In the genomic region with DNA sequence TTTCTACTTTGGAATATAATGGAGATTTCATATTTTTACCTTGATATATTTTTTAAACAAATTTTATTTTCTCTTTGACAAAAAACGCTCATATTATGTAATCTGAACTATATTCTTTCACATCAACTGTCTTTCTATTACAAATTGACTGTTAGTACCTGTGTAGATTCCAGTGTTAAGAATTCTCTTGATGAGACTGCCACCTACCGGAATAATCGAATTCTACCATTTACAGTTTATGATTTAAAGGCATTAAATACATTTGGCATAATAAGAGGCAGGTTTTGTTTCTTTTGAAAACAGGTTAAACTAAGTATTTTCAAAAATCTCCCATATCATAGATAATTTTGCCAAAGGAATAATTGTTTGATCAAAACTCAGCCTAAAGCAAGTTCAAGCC, we compare ENCODE assay signal across 10 mouse cellular contexts.
DNase-seq lines count a peak whose midpoint lies in the region; ATAC-seq and TF ChIP-seq lines count a peak whose summit lies in the region.
"Had no signal": no experiment of that assay in that cellular context is flagged by ENCODE, and none has a peak within 500 bp of the region (broad histone marks: within the 10 kb centered on the region; RNA-seq: fewer than 3 reads in every experiment).

No protein-coding gene starts in this region.

- peaks cover 7% of the 10 kb centered on the region; the same call in 1 of the 2 replicates for H3K36me3 ChIP-seq in limb, embryonic 14.5 days (ENCODE audit: control insufficient read depth, insufficient read depth, low read length)
- H3K36me3 ChIP-seq in limb, embryonic 10.5 days = no peaks in the 10 kb centered on the region

- TF ChIP-seq CTCF in brain, embryonic 14.5 days (IDR thresholded peaks at IDR 0.05; ENCODE audit: borderline replicate concordance, extremely low read depth, insufficient read depth, insufficient read length) = no peak

- 8% methylated on average over 3 of the region's 3 CpGs for WGBS in limb, embryonic 14.5 days
- WGBS in limb, embryonic 10.5 days = 19% methylated on average over 3 of the region's 3 CpGs

- no peak overlapping the region for H3K4me2 ChIP-seq in limb, embryonic 14.5 days (replicated peaks; ENCODE audit: low read depth, low read length, severe bottlenecking)

- DNase-seq in cerebellum, postnatal 14 days = peak; percentile 42 to 68
- peak; percentile 77 for DNase-seq in limb, embryonic 14.5 days (ENCODE audit: low spot score)
- no peak for DNase-seq in limb, embryonic 10.5 days (ENCODE audit: low spot score)
- peak; percentile 79 for DNase-seq in brain, embryonic 14.5 days (ENCODE audit: low read depth)
- DNase-seq in mesoderm, embryonic 11.5 days (ENCODE audit: low read depth, low spot score) = peak; percentile 35
- no peak for DNase-seq in adrenal gland, adult 2 months
- DNase-seq in adrenal gland, postnatal 4 days (ENCODE audit: low spot score in 2 of 2) = no peak

- H3K27ac ChIP-seq in limb, embryonic 14.5 days (replicated peaks; ENCODE audit: low read depth, low read length) = no peak overlapping the region
- no peak overlapping the region for H3K27ac ChIP-seq in limb, embryonic 10.5 days
- H3K27ac ChIP-seq: macrophage had no signal

- no peak for TF ChIP-seq POLR2A in limb, embryonic 14.5 days (IDR thresholded peaks at IDR 0.05; ENCODE audit: borderline replicate concordance, extremely low read depth, insufficient read depth, insufficient read length)
- no peak for TF ChIP-seq POLR2A in brain, embryonic 14.5 days (IDR thresholded peaks at IDR 0.05; ENCODE audit: borderline replicate concordance, extremely low read depth, insufficient read depth, insufficient read length, poor library complexity, severe bottlenecking)

- H3K27me3 ChIP-seq in limb, embryonic 14.5 days (ENCODE audit: control insufficient read depth, insufficient read depth, low read length) = no peaks in the 10 kb centered on the region
- H3K27me3 ChIP-seq in limb, embryonic 10.5 days (ENCODE audit: low read depth, poor library complexity, severe bottlenecking) = no peaks in the 10 kb centered on the region

- H3K9me3 ChIP-seq in limb, embryonic 14.5 days (ENCODE audit: control insufficient read depth, low read length) = no peaks in the 10 kb centered on the region
- H3K9me3 ChIP-seq in limb, embryonic 10.5 days (replicated peaks) = no peaks in the 10 kb centered on the region
- H3K9me3 ChIP-seq: G1E had no signal

- H3K9ac ChIP-seq in limb, embryonic 14.5 days (ENCODE audit: low read depth, low read length, severe bottlenecking) = no peak overlapping the region

- ATAC-seq in cerebellum, adult (ENCODE audit: insufficient number of reproducible peaks, low FRiP score, low TSS enrichment) = no peak
- ATAC-seq in limb, embryonic 14.5 days (ENCODE audit: low FRiP score, low read depth) = no peak

- no peak overlapping the region for H3K4me3 ChIP-seq in limb, embryonic 14.5 days (replicated peaks; ENCODE audit: low read length)
- H3K4me3 ChIP-seq in limb, embryonic 10.5 days = no peak overlapping the region

- no peaks in the 10 kb centered on the region for H3K4me1 ChIP-seq in limb, embryonic 14.5 days (ENCODE audit: control insufficient read depth, insufficient read depth, low read length)
- H3K4me1 ChIP-seq in limb, embryonic 10.5 days = no peaks in the 10 kb centered on the region

Comparison
In these comparisons a context has a peak if more than half of its experiments do, and no peak if none do; other contexts are left out.
1. DNase-seq: peak in cerebellum, postnatal 14 days (2 of 2), limb, embryonic 14.5 days (single experiment), brain, embryonic 14.5 days (single experiment) and mesoderm, embryonic 11.5 days (single experiment); none in limb, embryonic 10.5 days (single experiment), adrenal gland, adult 2 months (single experiment) and adrenal gland, postnatal 4 days (0 of 2).